Mouse (Mus musculus): ENCODE data around the gene 1700016D06Rik.

- TF ChIP-seq CTCF (IDR thresholded peaks at IDR 0.05; ENCODE audit: low read depth) (no peak), EP300 (IDR thresholded peaks at IDR 0.05; ENCODE audit: low read depth) (no peak)
These were observed 65.2 kb downstream of the 1700016D06Rik start, which contains the start of gene Ankrd10 for GRCm38 (mm10) chr8:11635611-11636081.
